In the genomic region with DNA sequence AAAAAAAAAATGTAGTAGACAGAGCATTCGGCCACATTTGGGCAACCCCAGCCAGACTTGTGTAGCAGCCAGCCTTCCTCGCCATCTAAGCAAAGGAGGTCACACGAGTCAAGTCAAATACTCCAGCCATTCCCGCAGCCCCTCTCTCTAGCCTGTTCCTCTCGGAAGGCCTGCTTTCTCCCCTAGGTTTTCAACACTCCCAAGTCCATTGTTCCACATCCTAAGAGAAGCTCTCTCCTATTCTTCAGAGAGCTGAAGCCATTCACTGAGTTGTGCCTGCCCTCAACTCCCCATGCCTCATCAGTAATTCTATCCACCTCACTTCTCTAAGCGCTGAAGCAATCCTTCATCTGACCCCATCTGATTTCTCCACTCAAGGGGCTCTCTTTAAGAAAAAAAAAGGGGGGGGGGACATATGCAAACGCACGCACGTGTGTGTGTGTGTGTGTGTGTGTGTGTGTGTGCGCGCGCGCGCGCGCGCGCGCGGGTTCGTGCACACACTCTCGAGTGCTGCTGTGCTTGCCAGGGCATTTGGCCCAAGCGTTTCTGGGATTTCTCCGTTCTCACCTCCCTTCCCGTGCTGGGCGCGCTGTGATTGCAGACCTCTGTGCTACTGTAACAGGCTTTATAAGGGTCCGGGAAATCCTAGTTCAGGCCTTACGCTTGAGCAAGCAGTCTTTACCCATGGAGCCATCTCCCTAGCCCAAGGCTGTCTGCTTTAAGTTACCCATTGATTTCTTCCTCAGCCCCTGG, we compare ENCODE assay signal across 8 mouse cellular contexts. TPM values are rescaled to one million over a fixed set of nuclear protein-coding genes. Genes with fewer than 3 reads are reported as not detected.
DNase-seq lines count a peak whose midpoint lies in the region; ATAC-seq and TF ChIP-seq lines count a peak whose summit lies in the region.
"Had no signal": no experiment of that assay in that cellular context is flagged by ENCODE, and none has a peak within 500 bp of the region (broad histone marks: within the 10 kb centered on the region; RNA-seq: fewer than 3 reads in every experiment).

No protein-coding gene starts in this region.

- peak overlapping the region; percentile 97 for H3K4me2 ChIP-seq in forebrain, embryonic 12.5 days
- peak overlapping the region; percentile 48 for H3K4me2 ChIP-seq in limb, embryonic 14.5 days (replicated peaks; ENCODE audit: low read depth, low read length, severe bottlenecking)

- H3K4me1 ChIP-seq in E14TG2a.4 (replicated peaks; ENCODE audit: low read depth, low read length) = peaks cover 28% of the 10 kb centered on the region
- H3K4me1 ChIP-seq in forebrain, embryonic 12.5 days = peaks cover 25% of the 10 kb centered on the region
- peaks cover 12% of the 10 kb centered on the region for H3K4me1 ChIP-seq in limb, embryonic 14.5 days (ENCODE audit: control insufficient read depth, insufficient read depth, low read length)

- TF ChIP-seq CTCF in E14TG2a.4 (conservative IDR thresholded peaks at IDR 0.05; ENCODE audit: low read length) = no peak

- peaks cover 21% of the 10 kb centered on the region for H3K9me3 ChIP-seq in E14TG2a.4 (ENCODE audit: low read length)
- no peaks in the 10 kb centered on the region for H3K9me3 ChIP-seq in forebrain, embryonic 12.5 days
- no peaks in the 10 kb centered on the region for H3K9me3 ChIP-seq in limb, embryonic 14.5 days (ENCODE audit: control insufficient read depth, low read length)

- peak; percentile 40 for DNase-seq in ES-CJ7 (ENCODE audit: low read depth, low spot score)
- peak; percentile 31 for DNase-seq in limb, embryonic 14.5 days (ENCODE audit: low spot score)
- DNase-seq in adrenal gland, postnatal 10 days = no peak
- no peak for DNase-seq in thymus, postnatal 36 days
- no peak for DNase-seq in gastrocnemius, postnatal 4 days (ENCODE audit: low spot score in 2 of 2)

- TF ChIP-seq POLR2A in limb, embryonic 14.5 days (IDR thresholded peaks at IDR 0.05; ENCODE audit: borderline replicate concordance, extremely low read depth, insufficient read depth, insufficient read length) = no peak

- H3K27me3 ChIP-seq in E14TG2a.4 (ENCODE audit: insufficient read depth, low read length) = peaks cover 31% of the 10 kb centered on the region
- peaks cover 34% of the 10 kb centered on the region for H3K27me3 ChIP-seq in forebrain, embryonic 12.5 days
- H3K27me3 ChIP-seq in limb, embryonic 14.5 days (ENCODE audit: control insufficient read depth, insufficient read depth, low read length) = 0 out of 2 replicates have a peak, but pooled peaks cover 9% of the 10 kb centered on the region

- peak overlapping the region; percentile 54 for H3K4me3 ChIP-seq in E14TG2a.4 (replicated peaks; ENCODE audit: low read length)
- H3K4me3 ChIP-seq in forebrain, embryonic 12.5 days (replicated peaks) = peak overlapping the region; percentile 55
- H3K4me3 ChIP-seq in limb, embryonic 14.5 days (replicated peaks; ENCODE audit: low read length) = peak overlapping the region; percentile 22

- peak overlapping the region; percentile 49 for H3K9ac ChIP-seq in forebrain, embryonic 12.5 days
- H3K9ac ChIP-seq in limb, embryonic 14.5 days (ENCODE audit: low read depth, low read length, severe bottlenecking) = peak overlapping the region; percentile 28; the same call in 1 of the 2 replicates

- WGBS in forebrain, embryonic 12.5 days = 9% methylated on average over 29 of the region's 29 CpGs
- WGBS in limb, embryonic 14.5 days = 14% methylated on average over 29 of the region's 29 CpGs

- H3K27ac ChIP-seq in forebrain, embryonic 12.5 days = no peak overlapping the region
- H3K27ac ChIP-seq in limb, embryonic 14.5 days (replicated peaks; ENCODE audit: low read depth, low read length) = no peak overlapping the region
- H3K27ac ChIP-seq: macrophage had no signal

- peak; percentile 59 for ATAC-seq in forebrain, embryonic 12.5 days (ENCODE audit: low FRiP score)
- ATAC-seq in limb, embryonic 14.5 days (ENCODE audit: low FRiP score, low read depth) = no peak

- H3K36me3 ChIP-seq in E14TG2a.4 (ENCODE audit: insufficient read depth, low read length) = no peaks in the 10 kb centered on the region
- no peaks in the 10 kb centered on the region for H3K36me3 ChIP-seq in forebrain, embryonic 12.5 days (replicated peaks)
- H3K36me3 ChIP-seq in limb, embryonic 14.5 days (ENCODE audit: control insufficient read depth, insufficient read depth, low read length) = no peaks in the 10 kb centered on the region

RNA-seq across cellular contexts. Expression of a gene that starts 0.8 kb away (rescaled TPM):
- polyA plus RNA-seq in forebrain, embryonic 12.5 days (2016; fragmentation: Nextera tagmentation; extraction: Ambion mirVana) = 1.4 and 2.1 TPM in 2 replicates
- 0.79 and 2.6 TPM in 2 replicates for polyA plus RNA-seq in limb, embryonic 14.5 days (2012; rRNA removed)
- 2.9 and 4.3 TPM in 2 replicates for polyA plus RNA-seq in limb, embryonic 14.5 days (2014; fragmentation: Nextera tagmentation; extraction: Ambion mirVana)
- total RNA-seq in adrenal gland, postnatal 10 days (2021) = 1 to 10 TPM in 1 of 2 experiments, under 1 TPM in 1; 0.94 to 1.7 TPM
- 1 to 10 TPM in 1 of 2 experiments, under 1 TPM in 1; 0.86 to 1.4 TPM for total RNA-seq in gastrocnemius, postnatal 4 days (2021)
- polyA plus RNA-seq: macrophage had no signal

RNA-seq across cellular contexts. Expression of a gene that starts 43.2 kb away (rescaled TPM):
- 26.6 and 28.7 TPM in 2 replicates for polyA plus RNA-seq in forebrain, embryonic 12.5 days (2016; fragmentation: Nextera tagmentation; extraction: Ambion mirVana)
- 15.3 and 19.2 TPM in 2 replicates for polyA plus RNA-seq in limb, embryonic 14.5 days (2012; rRNA removed)
- 31.6 and 32.9 TPM in 2 replicates for polyA plus RNA-seq in limb, embryonic 14.5 days (2014; fragmentation: Nextera tagmentation; extraction: Ambion mirVana)
- total RNA-seq in adrenal gland, postnatal 10 days (2021) = 10 to 100 TPM; 41.2 to 41.6 TPM
- total RNA-seq in gastrocnemius, postnatal 4 days (2021) = 10 to 100 TPM; 65.3 to 87.7 TPM

RNA-seq across cellular contexts. Expression of a gene that starts 43.3 kb away (rescaled TPM):
- 437 and 443 TPM in 2 replicates for polyA plus RNA-seq in forebrain, embryonic 12.5 days (2016; fragmentation: Nextera tagmentation; extraction: Ambion mirVana)
- 206 and 232 TPM in 2 replicates for polyA plus RNA-seq in limb, embryonic 14.5 days (2012; rRNA removed)
- 223 and 243 TPM in 2 replicates for polyA plus RNA-seq in limb, embryonic 14.5 days (2014; fragmentation: Nextera tagmentation; extraction: Ambion mirVana)
- total RNA-seq in adrenal gland, postnatal 10 days (2021) = 100 to 1,000 TPM; 101 to 147 TPM
- total RNA-seq in gastrocnemius, postnatal 4 days (2021) = 100 to 1,000 TPM; 105 to 116 TPM

Comparison
In these comparisons a context has a peak if more than half of its experiments do, and no peak if none do; other contexts are left out.
1. DNase-seq: peak in ES-CJ7 (single experiment) and limb, embryonic 14.5 days (single experiment); none in adrenal gland, postnatal 10 days (single experiment), thymus, postnatal 36 days (0 of 2) and gastrocnemius, postnatal 4 days (0 of 2).
2. Peak in every context shown above with its lines, with median percentiles within 50 percentile points of each other: H3K4me3 ChIP-seq.